Mouse (Mus musculus): ENCODE measurements around the gene Serpina1d. TPM values are rescaled to one million over a fixed set of nuclear protein-coding genes. Genes with fewer than 3 reads are reported as not detected.
"Not testable (repeated sequence)": the region's sequence is repeated elsewhere in the genome, so short reads cannot be mapped to it uniquely, and the experiment has no call there.

Gene Serpina1d
- polyA plus RNA-seq (2012; fragmentation: generic; extraction: Trizol) = 0.06 TPM
- long read RNA-seq, experiment 1 = 0 reads
- long read RNA-seq, experiment 2 = 0 reads

- H3K36me3 ChIP-seq (ENCODE audit: control insufficient read depth, insufficient read depth); H3K79me3 ChIP-seq (ENCODE audit: low read depth); H3K27me3 ChIP-seq (ENCODE audit: control insufficient read depth, insufficient read depth, insufficient read length); H3K4me3 ChIP-seq (ENCODE audit: insufficient read depth, poor library complexity, severe bottlenecking); H3ac ChIP-seq (ENCODE audit: control insufficient read depth, insufficient read length, low read depth); H3K79me2 ChIP-seq (ENCODE audit: control insufficient read depth, insufficient read depth): not testable (repeated sequence)
These were observed at the start of gene Serpina1d for GRCm38 (mm10) chr12:103773246-103773851. Gene Serpina1d, minus strand, starts transcription at chr12:103773592.

GRCm38 (mm10) chr12:103770597-103770996 lies 2.8 kb downstream of the Serpina1d start:
- H3ac ChIP-seq (ENCODE audit: control insufficient read depth, insufficient read length, low read depth); H3K36me3 ChIP-seq (ENCODE audit: control insufficient read depth, insufficient read depth); H3K27me3 ChIP-seq (ENCODE audit: control insufficient read depth, insufficient read depth, insufficient read length); H3K79me2 ChIP-seq (ENCODE audit: control insufficient read depth, insufficient read depth); H3K4me3 ChIP-seq (ENCODE audit: insufficient read depth, poor library complexity, severe bottlenecking); H3K79me3 ChIP-seq (ENCODE audit: low read depth): not testable (repeated sequence)

GRCm38 (mm10) chr12:103763083-103763482 lies 10.3 kb downstream of the Serpina1d start:
- not testable (repeated sequence) for H3K79me3 ChIP-seq (ENCODE audit: low read depth); H3K27me3 ChIP-seq (ENCODE audit: control insufficient read depth, insufficient read depth, insufficient read length); H3K36me3 ChIP-seq (ENCODE audit: control insufficient read depth, insufficient read depth); H3K79me2 ChIP-seq (ENCODE audit: control insufficient read depth, insufficient read depth); H3ac ChIP-seq (ENCODE audit: control insufficient read depth, insufficient read length, low read depth); H3K4me3 ChIP-seq (ENCODE audit: insufficient read depth, poor library complexity, severe bottlenecking)

GRCm38 (mm10) chr12:103760316-103760715 lies 13.1 kb downstream of the Serpina1d start:
- not testable (repeated sequence) for H3K79me2 ChIP-seq (ENCODE audit: control insufficient read depth, insufficient read depth); H3K79me3 ChIP-seq (ENCODE audit: low read depth); H3K36me3 ChIP-seq (ENCODE audit: control insufficient read depth, insufficient read depth); H3K27me3 ChIP-seq (ENCODE audit: control insufficient read depth, insufficient read depth, insufficient read length); H3ac ChIP-seq (ENCODE audit: control insufficient read depth, insufficient read length, low read depth); H3K4me3 ChIP-seq (ENCODE audit: insufficient read depth, poor library complexity, severe bottlenecking)

- not testable (repeated sequence) for H3K27me3 ChIP-seq (ENCODE audit: control insufficient read depth, insufficient read depth, insufficient read length)
These were observed 27.4 kb downstream of the Serpina1d start for GRCm38 (mm10) chr12:103745957-103746356.

GRCm38 (mm10) chr12:103737791-103738580 lies 35.4 kb downstream of the Serpina1d start:
- H3K79me2 ChIP-seq (ENCODE audit: control insufficient read depth, insufficient read depth); H3K4me3 ChIP-seq (ENCODE audit: insufficient read depth, poor library complexity, severe bottlenecking); H3K79me3 ChIP-seq (ENCODE audit: low read depth); H3K36me3 ChIP-seq (ENCODE audit: control insufficient read depth, insufficient read depth); H3ac ChIP-seq (ENCODE audit: control insufficient read depth, insufficient read length, low read depth); H3K27me3 ChIP-seq (ENCODE audit: control insufficient read depth, insufficient read depth, insufficient read length): not testable (repeated sequence)

More at GRCm38 (mm10) chr12:103745957-103746356, 27.4 kb downstream of the Serpina1d start:
- H3K36me3 ChIP-seq (ENCODE audit: control insufficient read depth, insufficient read depth); H3K79me3 ChIP-seq (ENCODE audit: low read depth); H3K79me2 ChIP-seq (ENCODE audit: control insufficient read depth, insufficient read depth); H3ac ChIP-seq (ENCODE audit: control insufficient read depth, insufficient read length, low read depth); H3K4me3 ChIP-seq (ENCODE audit: insufficient read depth, poor library complexity, severe bottlenecking): not testable (repeated sequence)

- H3K4me3 ChIP-seq (ENCODE audit: insufficient read depth, poor library complexity, severe bottlenecking); H3ac ChIP-seq (ENCODE audit: control insufficient read depth, insufficient read length, low read depth); H3K36me3 ChIP-seq (ENCODE audit: control insufficient read depth, insufficient read depth); H3K79me2 ChIP-seq (ENCODE audit: control insufficient read depth, insufficient read depth); H3K79me3 ChIP-seq (ENCODE audit: low read depth); H3K27me3 ChIP-seq (ENCODE audit: control insufficient read depth, insufficient read depth, insufficient read length): not testable (repeated sequence)
These were observed 37.8 kb downstream of the Serpina1d start for GRCm38 (mm10) chr12:103735566-103735965.

GRCm38 (mm10) chr12:103735101-103735500 lies 38.3 kb downstream of the Serpina1d start:
- H3ac ChIP-seq (ENCODE audit: control insufficient read depth, insufficient read length, low read depth); H3K36me3 ChIP-seq (ENCODE audit: control insufficient read depth, insufficient read depth); H3K4me3 ChIP-seq (ENCODE audit: insufficient read depth, poor library complexity, severe bottlenecking); H3K79me3 ChIP-seq (ENCODE audit: low read depth); H3K27me3 ChIP-seq (ENCODE audit: control insufficient read depth, insufficient read depth, insufficient read length); H3K79me2 ChIP-seq (ENCODE audit: control insufficient read depth, insufficient read depth): not testable (repeated sequence)

Other genes starting within 250 kb of the Serpina1d start
- 0.09 TPM for gene Ppp4r4, start 241.3 kb downstream of the Serpina1d start, polyA plus RNA-seq (2012; fragmentation: generic; extraction: Trizol)
- not detected for gene Serpina10, start 142.1 kb downstream of the Serpina1d start, polyA plus RNA-seq (2012; fragmentation: generic; extraction: Trizol)
- 0.06 TPM for gene Serpina6, start 116.4 kb downstream of the Serpina1d start, polyA plus RNA-seq (2012; fragmentation: generic; extraction: Trizol)
- gene Serpina16, start 97.5 kb downstream of the Serpina1d start, polyA plus RNA-seq (2012; fragmentation: generic; extraction: Trizol) = not detected
- gene Serpina1f, start 78.1 kb downstream of the Serpina1d start, polyA plus RNA-seq (2012; fragmentation: generic; extraction: Trizol) = not detected
- not detected for gene Serpina1b, start 56.8 kb upstream of the Serpina1d start, polyA plus RNA-seq (2012; fragmentation: generic; extraction: Trizol)
- gene Serpina1a, start 90.0 kb upstream of the Serpina1d start, polyA plus RNA-seq (2012; fragmentation: generic; extraction: Trizol) = not detected
- not detected for gene Serpina1c, start 131.3 kb upstream of the Serpina1d start, polyA plus RNA-seq (2012; fragmentation: generic; extraction: Trizol)
- gene Serpina1e, start 185.4 kb upstream of the Serpina1d start, polyA plus RNA-seq (2012; fragmentation: generic; extraction: Trizol) = not detected
- not detected for gene Serpina11, start 216.4 kb upstream of the Serpina1d start, polyA plus RNA-seq (2012; fragmentation: generic; extraction: Trizol)
- 0.01 TPM for gene Serpina9, start 240.2 kb upstream of the Serpina1d start, polyA plus RNA-seq (2012; fragmentation: generic; extraction: Trizol)

Measured in C2C12 (cell line).